Mouse (Mus musculus): ENCODE measurements around the gene Btg3. TPM values are rescaled to one million over a fixed set of nuclear protein-coding genes. Genes with fewer than 3 reads are reported as not detected.

The Btg3 gene
- 209 and 242 TPM in 2 replicates for polyA plus RNA-seq (2015; fragmentation: Nextera tagmentation; extraction: Ambion mirVana)

DNA sequence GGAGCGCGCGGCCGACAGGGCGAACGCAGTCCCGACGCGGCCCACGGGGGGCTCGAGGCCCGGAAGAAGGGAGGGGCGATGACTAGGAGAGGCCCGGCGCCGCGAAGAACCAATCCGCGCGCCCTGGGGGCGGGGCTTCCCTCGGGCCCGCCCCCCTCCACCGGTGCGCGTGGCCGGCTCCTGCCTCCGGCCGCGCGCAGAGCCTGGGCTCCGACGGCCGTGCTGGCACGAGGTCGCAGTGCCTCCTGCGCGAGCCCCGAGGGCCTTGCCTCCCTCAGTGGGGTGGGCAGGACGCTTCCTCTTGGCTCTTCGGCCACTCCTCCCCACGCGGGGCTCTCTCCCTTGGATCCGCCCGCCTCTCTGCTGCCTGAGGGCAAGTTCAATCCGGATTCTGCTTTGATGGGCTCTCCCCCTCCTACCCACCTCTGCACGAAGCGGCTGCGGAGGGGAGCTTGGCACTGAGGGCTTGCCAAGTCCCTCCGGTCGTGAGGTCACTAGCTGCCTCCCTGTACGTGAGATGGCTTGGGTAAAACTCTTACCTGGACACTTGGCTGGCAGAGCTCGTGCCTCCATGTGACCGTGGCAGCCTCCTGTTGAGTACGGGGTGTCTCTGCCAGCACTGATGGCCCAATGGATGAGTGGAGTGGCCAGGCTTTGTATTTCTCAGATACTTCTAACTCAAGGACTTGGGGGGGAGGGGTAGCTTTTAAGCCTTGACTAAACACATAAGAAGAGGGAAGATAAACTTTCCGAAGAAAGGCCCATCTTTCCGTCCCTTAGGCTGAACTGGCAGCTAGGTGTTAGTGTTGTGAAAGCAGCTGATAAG is at the start of gene Btg3:
Btg3 (minus strand) TSS at position 448 of the 826 bp plus-strand sequence.
- H3K9ac ChIP-seq (replicated peaks; ENCODE audit: low read depth), result peak within 1 kb of the TSS; percentile 96
- H3K27me3 ChIP-seq (replicated peaks; ENCODE audit: insufficient read depth, low read length), result no peaks in the 10 kb centered on the region
- TF ChIP-seq CTCF (IDR thresholded peaks at IDR 0.05) (no peak), EP300 (IDR thresholded peaks at IDR 0.05) (peak; percentile 80)
- peak within 1 kb of the TSS; percentile 93 for H3K4me3 ChIP-seq (ENCODE audit: low read depth, low read length)
- H3K9me3 ChIP-seq (ENCODE audit: low read length), result no peaks in the 10 kb centered on the region
- DNase-seq (ENCODE audit: low spot score) (peak; percentile 98), ATAC-seq (peak; percentile 93)
- no peaks in the 10 kb centered on the region for H3K36me3 ChIP-seq (ENCODE audit: insufficient read depth, low read length)
- peak within 1 kb of the TSS; percentile 68 for H3K4me2 ChIP-seq (replicated peaks; ENCODE audit: low read depth, low read length)
- peak within 1 kb of the TSS; percentile 96 for H3K27ac ChIP-seq (ENCODE audit: low read length)
- 3% methylated on average over 21 of the region's 57 CpGs for WGBS
- no peaks in the 10 kb centered on the region; the same call in 1 of the 2 replicates for H3K4me1 ChIP-seq (ENCODE audit: insufficient read depth, low read depth, low read length)

DNA sequence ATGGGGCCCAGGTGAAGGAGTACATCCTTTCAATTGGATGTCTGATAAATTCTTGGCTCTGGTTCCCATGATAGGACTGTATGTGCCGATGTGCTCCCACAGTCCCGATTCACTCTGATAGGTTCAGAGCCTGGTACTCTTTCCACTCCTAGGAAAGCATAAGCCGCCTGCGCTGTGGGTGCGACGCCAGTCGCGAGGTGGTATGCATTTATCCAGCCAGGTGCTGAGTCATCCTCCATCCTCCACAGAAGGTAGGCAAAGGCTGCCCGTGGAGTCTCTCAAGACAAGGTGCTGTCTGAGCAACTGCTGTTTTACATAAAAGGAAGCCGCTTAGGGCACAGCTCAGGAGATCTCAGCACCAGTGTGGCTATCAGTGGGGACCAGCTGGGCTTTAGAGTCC is 40.7 kb upstream of the Btg3 start:
- H3K9me3 ChIP-seq (ENCODE audit: low read length), result no peaks in the 10 kb centered on the region
- DNase-seq (ENCODE audit: low spot score) (no peak), ATAC-seq (no peak)
- no peaks in the 10 kb centered on the region for H3K4me1 ChIP-seq (ENCODE audit: insufficient read depth, low read depth, low read length)
- H3K27me3 ChIP-seq (replicated peaks; ENCODE audit: insufficient read depth, low read length), result no peaks in the 10 kb centered on the region
- no peak overlapping the region for H3K9ac ChIP-seq (replicated peaks; ENCODE audit: low read depth)
- no peak overlapping the region for H3K27ac ChIP-seq (ENCODE audit: low read length)
- no peak overlapping the region for H3K4me3 ChIP-seq (ENCODE audit: low read depth, low read length)
- TF ChIP-seq CTCF (IDR thresholded peaks at IDR 0.05) (no peak), EP300 (IDR thresholded peaks at IDR 0.05) (no peak)
- no peaks in the 10 kb centered on the region for H3K36me3 ChIP-seq (ENCODE audit: insufficient read depth, low read length)
- 49% methylated on average over 10 of the region's 10 CpGs for WGBS
- H3K4me2 ChIP-seq (replicated peaks; ENCODE audit: low read depth, low read length), result no peak overlapping the region

GRCm38 (mm10) chr16:78416500-78416899 is 39.5 kb upstream of the Btg3 start:
- no peak for ATAC-seq
- H3K9ac ChIP-seq (replicated peaks; ENCODE audit: low read depth), result no peak overlapping the region
- no peak for TF ChIP-seq CTCF (IDR thresholded peaks at IDR 0.05)
- TF ChIP-seq EP300 (IDR thresholded peaks at IDR 0.05), result no peak
- no peaks in the 10 kb centered on the region for H3K36me3 ChIP-seq (ENCODE audit: insufficient read depth, low read length)
- no peak for DNase-seq (ENCODE audit: low spot score)
- H3K27ac ChIP-seq (ENCODE audit: low read length), result no peak overlapping the region
- H3K27me3 ChIP-seq (replicated peaks; ENCODE audit: insufficient read depth, low read length), result no peaks in the 10 kb centered on the region
- H3K4me2 ChIP-seq (replicated peaks; ENCODE audit: low read depth, low read length), result no peak overlapping the region
- H3K4me3 ChIP-seq (ENCODE audit: low read depth, low read length), result no peak overlapping the region
- H3K9me3 ChIP-seq (ENCODE audit: low read length), result no peaks in the 10 kb centered on the region
- 12% methylated on average over 3 of the region's 3 CpGs for WGBS
- H3K4me1 ChIP-seq (ENCODE audit: insufficient read depth, low read depth, low read length), result no peaks in the 10 kb centered on the region

- Histone ChIP-seq H3K27me3 (replicated peaks; ENCODE audit: insufficient read depth, low read length) (no peaks in the 10 kb centered on the region), H3K4me3 (ENCODE audit: low read depth, low read length) (no peak overlapping the region), H3K9ac (replicated peaks; ENCODE audit: low read depth) (no peak overlapping the region), H3K4me1 (ENCODE audit: insufficient read depth, low read depth, low read length) (no peaks in the 10 kb centered on the region), H3K4me2 (replicated peaks; ENCODE audit: low read depth, low read length) (no peak overlapping the region), H3K9me3 (ENCODE audit: low read length) (no peaks in the 10 kb centered on the region), H3K36me3 (ENCODE audit: insufficient read depth, low read length) (no peaks in the 10 kb centered on the region), H3K27ac (ENCODE audit: low read length) (no peak overlapping the region)
- TF ChIP-seq EP300 (IDR thresholded peaks at IDR 0.05) (no peak), CTCF (IDR thresholded peaks at IDR 0.05) (no peak)
- DNase-seq (ENCODE audit: low spot score), result no peak
- no peak for ATAC-seq
- WGBS, result 78% methylated on average over 10 of the region's 10 CpGs
Measured at GRCm38 (mm10) chr16:78409991-78410390, 33.0 kb upstream of the Btg3 start.

GRCm38 (mm10) chr16:78407855-78408254 is 30.9 kb upstream of the Btg3 start:
- H3K36me3 ChIP-seq (ENCODE audit: insufficient read depth, low read length), result no peaks in the 10 kb centered on the region
- no peak overlapping the region for H3K27ac ChIP-seq (ENCODE audit: low read length)
- DNase-seq (ENCODE audit: low spot score) (no peak), ATAC-seq (no peak)
- H3K9me3 ChIP-seq (ENCODE audit: low read length), result no peaks in the 10 kb centered on the region
- 85% methylated on average over 6 of the region's 6 CpGs for WGBS
- no peak overlapping the region for H3K9ac ChIP-seq (replicated peaks; ENCODE audit: low read depth)
- no peaks in the 10 kb centered on the region for H3K4me1 ChIP-seq (ENCODE audit: insufficient read depth, low read depth, low read length)
- TF ChIP-seq CTCF (IDR thresholded peaks at IDR 0.05), result no peak
- TF ChIP-seq EP300 (IDR thresholded peaks at IDR 0.05), result no peak
- H3K4me3 ChIP-seq (ENCODE audit: low read depth, low read length), result no peak overlapping the region
- no peaks in the 10 kb centered on the region for H3K27me3 ChIP-seq (replicated peaks; ENCODE audit: insufficient read depth, low read length)
- no peak overlapping the region for H3K4me2 ChIP-seq (replicated peaks; ENCODE audit: low read depth, low read length)

GRCm38 (mm10) chr16:78406657-78407056 is 29.7 kb upstream of the Btg3 start:
- H3K27ac ChIP-seq (ENCODE audit: low read length), result no peak overlapping the region
- H3K27me3 ChIP-seq (replicated peaks; ENCODE audit: insufficient read depth, low read length), result no peaks in the 10 kb centered on the region
- no peak overlapping the region for H3K4me2 ChIP-seq (replicated peaks; ENCODE audit: low read depth, low read length)
- TF ChIP-seq CTCF (IDR thresholded peaks at IDR 0.05) (no peak), EP300 (IDR thresholded peaks at IDR 0.05) (no peak)
- H3K36me3 ChIP-seq (ENCODE audit: insufficient read depth, low read length), result no peaks in the 10 kb centered on the region
- no peak overlapping the region for H3K9ac ChIP-seq (replicated peaks; ENCODE audit: low read depth)
- no peaks in the 10 kb centered on the region for H3K4me1 ChIP-seq (ENCODE audit: insufficient read depth, low read depth, low read length)
- peak; percentile 67 for ATAC-seq
- no peaks in the 10 kb centered on the region for H3K9me3 ChIP-seq (ENCODE audit: low read length)
- peak; percentile 75 for DNase-seq (ENCODE audit: low spot score)
- H3K4me3 ChIP-seq (ENCODE audit: low read depth, low read length), result no peak overlapping the region
- 61% methylated on average over 2 of the region's 2 CpGs for WGBS

Data from lung, postnatal 0 days (tissue).